Mouse (Mus musculus) liver, embryonic 11.5 days (tissue): ENCODE results near the gene Trmt10b. TPM values are rescaled to one million over a fixed set of nuclear protein-coding genes. Genes with fewer than 3 reads are reported as not detected.

Experiments used
- ATAC-seq: fragments of 200-750 bp; cut with Nextera tagmentation; replicated peaks from 2 replicates; pipeline ENCODE4 v1.8.0; 2017; ENCODE audit warnings: moderate number of reproducible peaks, mild to moderate bottlenecking, moderate TSS enrichment, moderate library complexity; ENCODE audit not compliant: low FRiP score
- DNase-seq: peaks from one replicate; pipeline ENCODE4 v3.0.0-alpha.2; 2017; ENCODE audit warnings: low spot score
- H3K27ac ChIP-seq: fragments of 300-500 bp; sonication (generic); 2 replicates; pipeline ENCODE4 v1.5.1; 2014; ENCODE audit warnings: mild to moderate bottlenecking, low read depth, low read length, control low read depth
- H3K27me3 ChIP-seq: fragments of 300-500 bp; sonication (generic); replicated peaks from 2 replicates; pipeline ENCODE4 v1.6.1; 2014; ENCODE audit warnings: low read length, mixed read lengths; ENCODE audit not compliant: control insufficient read depth, insufficient read depth
- H3K36me3 ChIP-seq: fragments of 300-500 bp; sonication (generic); 2 replicates; pipeline ENCODE4 v1.6.1; 2014; ENCODE audit warnings: mild to moderate bottlenecking, low read length, moderate library complexity, mixed read lengths; ENCODE audit not compliant: control insufficient read depth, insufficient read depth
- H3K4me1 ChIP-seq: fragments of 300-500 bp; sonication (generic); replicated peaks from 2 replicates; pipeline ENCODE4 v1.6.1; 2014; ENCODE audit warnings: low read length, mixed read lengths; ENCODE audit not compliant: control insufficient read depth, insufficient read depth
- H3K4me2 ChIP-seq: fragments of 300-500 bp; sonication (generic); 2 replicates; pipeline ENCODE4 v1.6.1; 2014; ENCODE audit warnings: mild to moderate bottlenecking, control low read depth, moderate library complexity
- H3K4me3 ChIP-seq: fragments of 300-500 bp; sonication (generic); 2 replicates; pipeline ENCODE4 v1.5.1; 2014; ENCODE audit warnings: low read depth, low read length, control low read depth
- H3K9ac ChIP-seq: fragments of 300-500 bp; sonication (generic); 2 replicates; pipeline ENCODE4 v1.6.1; 2014; ENCODE audit warnings: low read depth, low read length, control low read depth
- H3K9me3 ChIP-seq: fragments of 300-500 bp; sonication (generic); 2 replicates; pipeline ENCODE4 v1.6.1; 2016; ENCODE audit warnings: low read length, inconsistent platforms, mixed read lengths; ENCODE audit not compliant: control insufficient read depth
- WGBS: fragments of 180-500 bp; shearing (Covaris S2); extraction: QIAGEN DNeasy Blood & Tissue Kit; methylation state at CpG from one replicate; pipeline ENCODE4 v1.1.7; 2014; 5-methylcytosine and 5-hydroxymethylcytosine counted together
- polyA plus RNA-seq: library from polyadenylated mRNA; unstranded; fragments of >200 nt; fragmentation: Nextera tagmentation; extraction: Ambion mirVana; gene quantifications from 2 replicates; pipeline ENCODE4 v1.2.1, GENCODE M21; 2014

The Trmt10b gene
- polyA plus RNA-seq, 1 experiment from 2014 or later = 17.8 TPM

DNA sequence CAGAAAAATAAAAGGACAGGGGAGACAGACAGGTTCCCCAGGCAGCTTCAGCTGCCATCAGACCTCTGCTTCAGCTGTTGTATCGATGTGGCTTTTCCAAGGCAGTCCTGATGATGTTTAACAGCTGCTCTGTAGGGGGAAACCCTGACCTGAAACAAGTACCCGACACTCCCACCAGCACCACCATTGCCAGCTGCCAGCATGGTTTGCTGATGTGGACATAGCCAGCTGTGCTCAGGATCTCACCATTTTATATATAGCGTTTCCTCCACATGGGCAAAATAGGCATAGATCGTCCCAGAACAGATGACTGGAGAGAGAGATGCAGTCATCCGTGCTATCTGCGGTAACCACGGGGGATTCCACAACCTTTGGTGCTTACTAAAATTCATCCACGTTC lies 21.2 kb upstream of the Trmt10b start:
- Histone ChIP-seq H3K9me3 (no peaks in the 10 kb centered on the region), H3K9ac (no peak overlapping the region), H3K27me3 (no peaks in the 10 kb centered on the region), H3K4me1 (no peaks in the 10 kb centered on the region), H3K4me2 (no peak overlapping the region), H3K4me3 (no peak overlapping the region), H3K27ac (no peak overlapping the region), H3K36me3 (no peaks in the 10 kb centered on the region; the same call in 1 of the 2 replicates)
- WGBS = 85% methylated on average over 8 of the region's 8 CpGs
- DNase-seq = no peak
- no peak for ATAC-seq

DNA sequence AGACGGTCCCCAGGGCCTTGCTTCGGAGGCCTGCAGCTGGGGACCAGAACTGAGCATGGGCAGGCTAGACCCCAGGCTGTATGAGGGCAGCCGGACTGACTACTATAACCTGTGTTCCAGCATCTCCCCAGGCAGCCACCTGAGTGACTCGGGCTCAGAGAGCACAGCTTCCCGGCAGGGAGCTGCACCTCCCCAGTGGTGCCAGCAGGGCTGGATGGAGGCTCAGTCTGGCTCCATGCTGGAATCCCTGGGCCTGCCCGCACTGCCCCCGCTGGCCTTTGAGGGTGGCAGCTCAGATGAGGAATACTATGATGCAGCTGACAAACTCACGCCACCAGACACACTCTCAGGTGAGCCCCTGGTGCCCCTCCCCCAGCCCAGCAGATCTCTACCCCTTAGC lies 17.6 kb upstream of the Trmt10b start:
- no peak overlapping the region for H3K4me2 ChIP-seq
- H3K9me3 ChIP-seq = no peaks in the 10 kb centered on the region
- no peak overlapping the region for H3K27ac ChIP-seq
- no peaks in the 10 kb centered on the region; the same call in 1 of the 2 replicates for H3K36me3 ChIP-seq
- no peaks in the 10 kb centered on the region for H3K4me1 ChIP-seq
- DNase-seq (no peak), ATAC-seq (no peak)
- H3K4me3 ChIP-seq = no peak overlapping the region
- 59% methylated on average over 8 of the region's 8 CpGs for WGBS
- no peak overlapping the region for H3K9ac ChIP-seq
- H3K27me3 ChIP-seq = no peaks in the 10 kb centered on the region

DNA sequence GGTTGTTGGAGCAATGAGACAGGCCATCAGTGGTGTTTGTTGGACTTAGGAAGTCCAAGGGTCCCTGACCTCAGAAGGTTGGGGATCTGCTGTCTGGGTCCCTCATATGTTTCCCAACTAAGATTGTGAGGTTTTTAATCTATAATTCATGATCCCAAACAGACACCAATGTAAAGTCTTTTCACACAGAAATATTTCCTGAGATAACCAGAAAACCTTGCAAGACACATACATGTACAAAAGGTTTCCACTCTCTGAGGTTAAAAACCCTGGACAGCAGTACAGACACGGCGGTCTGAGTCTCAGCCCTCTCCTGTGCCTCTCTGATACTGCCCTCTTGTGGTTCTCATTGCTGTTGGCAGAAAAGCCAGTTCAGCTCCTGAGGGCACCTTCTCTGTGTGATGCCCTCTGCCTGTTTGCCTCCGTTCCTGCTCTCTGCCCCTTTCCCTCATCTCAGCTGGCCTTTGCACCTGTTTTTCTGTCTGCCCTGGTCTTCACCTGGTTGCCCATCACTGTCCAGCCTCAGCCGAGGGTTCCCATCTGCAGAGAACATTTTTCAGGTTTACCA lies 16.9 kb upstream of the Trmt10b start:
- no peak overlapping the region for H3K4me2 ChIP-seq
- H3K27me3 ChIP-seq = no peaks in the 10 kb centered on the region
- ATAC-seq = 0 out of 2 replicates have a peak, but pooled peaks have one; percentile 47
- WGBS = 16% methylated on average over 4 of the region's 4 CpGs
- no peaks in the 10 kb centered on the region for H3K9me3 ChIP-seq
- H3K9ac ChIP-seq = no peak overlapping the region
- no peaks in the 10 kb centered on the region; the same call in 1 of the 2 replicates for H3K36me3 ChIP-seq
- DNase-seq = no peak
- H3K27ac ChIP-seq = no peak overlapping the region
- no peaks in the 10 kb centered on the region for H3K4me1 ChIP-seq
- H3K4me3 ChIP-seq = no peak overlapping the region

DNA sequence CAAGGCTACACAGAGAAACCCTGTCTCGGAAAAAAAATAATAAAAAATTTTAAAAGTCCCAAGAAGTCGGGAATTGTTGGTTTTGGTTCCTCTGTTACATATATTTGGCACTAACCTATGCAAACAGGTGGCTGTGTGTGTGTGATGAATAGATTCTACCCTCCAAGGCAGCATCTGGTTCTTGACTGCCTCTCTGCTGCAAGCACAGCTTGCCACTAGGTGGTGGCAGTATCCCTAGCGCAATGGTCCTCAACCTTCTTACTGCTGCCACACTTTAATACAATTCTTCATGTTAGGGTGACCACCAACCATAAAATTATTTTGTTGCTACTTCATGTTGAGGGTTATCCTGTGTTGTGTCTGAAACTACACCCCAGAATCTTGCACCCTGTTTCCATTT lies 10.6 kb upstream of the Trmt10b start:
- 44% methylated on average over 3 of the region's 3 CpGs for WGBS
- H3K36me3 ChIP-seq = no peaks in the 10 kb centered on the region
- no peaks in the 10 kb centered on the region for H3K9me3 ChIP-seq

DNA sequence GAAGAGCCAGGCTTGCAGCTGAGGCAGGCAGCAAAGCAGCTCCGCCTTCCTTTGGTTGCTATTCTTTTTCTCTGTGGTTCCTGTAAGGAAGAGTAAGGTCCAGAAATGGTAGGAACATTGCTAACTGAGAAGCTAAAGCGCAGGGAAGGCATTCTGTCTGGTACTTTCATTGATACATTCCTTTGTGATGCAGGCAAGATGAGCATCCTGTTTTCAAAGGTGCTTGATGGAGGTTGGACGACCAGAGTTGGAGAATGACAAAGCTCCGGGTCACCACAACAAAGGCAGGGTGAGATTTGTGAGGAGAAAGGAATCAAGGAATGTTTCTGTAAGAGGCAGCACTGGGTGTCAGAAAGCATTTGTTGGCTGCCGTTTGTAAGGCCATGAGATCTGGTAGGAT lies 9.0 kb upstream of the Trmt10b start:
- H3K9me3 ChIP-seq = no peaks in the 10 kb centered on the region
- no peak overlapping the region for H3K4me2 ChIP-seq
- WGBS = 66% methylated on average over 5 of the region's 5 CpGs
- H3K36me3 ChIP-seq = no peaks in the 10 kb centered on the region
- no peak for DNase-seq
- H3K9ac ChIP-seq = no peak overlapping the region
- no peak for ATAC-seq
- H3K27me3 ChIP-seq = no peaks in the 10 kb centered on the region
- H3K27ac ChIP-seq = no peak overlapping the region
- no peaks in the 10 kb centered on the region for H3K4me1 ChIP-seq
- no peak overlapping the region for H3K4me3 ChIP-seq

More for the DNA sequence above, 10.6 kb upstream of the Trmt10b start:
- H3K27me3 ChIP-seq = no peaks in the 10 kb centered on the region
- no peaks in the 10 kb centered on the region for H3K4me1 ChIP-seq
- no peak for ATAC-seq
- no peak overlapping the region for H3K27ac ChIP-seq
- no peak for DNase-seq
- H3K4me2 ChIP-seq = no peak overlapping the region
- no peak overlapping the region for H3K9ac ChIP-seq
- H3K4me3 ChIP-seq = no peak overlapping the region

DNA sequence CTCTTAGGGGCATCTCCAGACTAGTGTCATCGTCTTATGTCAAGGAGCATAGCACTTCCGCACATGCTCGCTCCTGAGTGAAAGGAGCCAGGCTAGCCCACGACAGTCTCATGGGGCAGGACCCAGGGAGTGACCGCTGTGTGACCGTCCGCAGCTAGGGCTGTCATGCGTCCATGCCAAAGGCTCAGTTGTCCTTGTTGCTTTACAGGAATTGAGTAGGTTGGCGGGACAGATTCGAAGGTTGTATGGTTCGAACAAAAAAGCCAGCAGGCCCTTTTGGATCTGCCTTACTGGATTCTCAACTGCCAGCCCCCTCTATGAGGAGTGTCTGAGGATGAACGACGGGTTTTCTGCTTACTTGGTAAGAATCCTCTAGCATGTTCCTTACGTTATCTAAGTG lies 8.6 kb downstream of the Trmt10b start:
- H3K9me3 ChIP-seq = no peaks in the 10 kb centered on the region
- H3K4me1 ChIP-seq = no peaks in the 10 kb centered on the region
- H3K27ac ChIP-seq = no peak overlapping the region
- H3K9ac ChIP-seq = no peak overlapping the region
- DNase-seq (no peak), ATAC-seq (no peak)
- no peak overlapping the region for H3K4me3 ChIP-seq
- H3K36me3 ChIP-seq = peaks cover 25% of the 10 kb centered on the region
- 94% methylated on average over 14 of the region's 14 CpGs for WGBS
- no peaks in the 10 kb centered on the region for H3K27me3 ChIP-seq
- H3K4me2 ChIP-seq = no peak overlapping the region

DNA sequence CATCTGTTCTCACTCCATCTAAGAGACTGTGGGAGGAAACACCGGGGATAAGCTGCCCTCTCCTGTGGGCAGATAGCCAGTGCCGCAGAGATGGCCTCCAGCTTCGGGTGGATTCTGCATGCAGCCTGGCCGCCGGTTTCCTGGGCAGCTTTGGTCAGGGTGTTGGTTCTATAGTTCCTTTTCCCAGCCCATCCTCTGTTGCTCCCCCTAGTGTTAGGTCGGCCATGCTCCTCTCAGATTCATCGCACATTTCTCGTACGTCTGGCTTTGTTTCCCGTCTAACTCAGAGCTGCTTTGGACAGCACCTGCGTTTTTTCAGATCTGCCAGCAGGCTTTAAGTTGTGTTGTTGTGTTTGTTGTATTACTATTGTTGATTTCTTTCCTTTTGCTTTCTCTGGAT lies 11.1 kb downstream of the Trmt10b start:
- DNase-seq (no peak), ATAC-seq (no peak)
- Histone ChIP-seq H3K27ac (no peak overlapping the region), H3K4me1 (no peaks in the 10 kb centered on the region), H3K4me3 (no peak overlapping the region), H3K36me3 (peaks cover 18% of the 10 kb centered on the region), H3K27me3 (no peaks in the 10 kb centered on the region), H3K4me2 (no peak overlapping the region), H3K9me3 (no peaks in the 10 kb centered on the region), H3K9ac (no peak overlapping the region)
- 40% methylated on average over 11 of the region's 11 CpGs for WGBS

DNA sequence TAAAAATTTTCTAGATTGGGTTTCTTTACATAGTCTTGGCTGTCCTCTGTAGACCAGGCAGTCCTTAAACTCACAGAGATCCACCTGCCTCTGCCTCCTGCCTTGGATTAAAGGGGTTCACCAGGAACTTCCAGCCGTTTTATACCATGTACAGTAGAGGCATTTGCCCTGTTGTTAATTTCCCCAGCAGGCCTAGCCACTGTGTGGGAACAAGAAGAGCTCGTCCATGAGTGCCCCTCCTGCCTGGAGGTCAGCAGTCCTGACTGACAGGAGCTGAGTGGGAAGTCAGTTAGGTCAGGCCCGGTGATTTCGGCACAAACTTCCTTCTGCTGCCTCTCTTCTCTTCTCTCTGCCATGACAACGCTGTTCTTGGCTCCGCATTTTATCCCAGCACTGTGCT lies 11.7 kb downstream of the Trmt10b start:
- Histone ChIP-seq H3K27me3 (no peaks in the 10 kb centered on the region), H3K27ac (no peak overlapping the region), H3K36me3 (peaks cover 18% of the 10 kb centered on the region), H3K4me3 (no peak overlapping the region), H3K4me1 (no peaks in the 10 kb centered on the region), H3K9ac (no peak overlapping the region), H3K9me3 (no peaks in the 10 kb centered on the region), H3K4me2 (no peak overlapping the region)
- 75% methylated on average over 6 of the region's 6 CpGs for WGBS
- no peak for DNase-seq
- ATAC-seq = no peak

DNA sequence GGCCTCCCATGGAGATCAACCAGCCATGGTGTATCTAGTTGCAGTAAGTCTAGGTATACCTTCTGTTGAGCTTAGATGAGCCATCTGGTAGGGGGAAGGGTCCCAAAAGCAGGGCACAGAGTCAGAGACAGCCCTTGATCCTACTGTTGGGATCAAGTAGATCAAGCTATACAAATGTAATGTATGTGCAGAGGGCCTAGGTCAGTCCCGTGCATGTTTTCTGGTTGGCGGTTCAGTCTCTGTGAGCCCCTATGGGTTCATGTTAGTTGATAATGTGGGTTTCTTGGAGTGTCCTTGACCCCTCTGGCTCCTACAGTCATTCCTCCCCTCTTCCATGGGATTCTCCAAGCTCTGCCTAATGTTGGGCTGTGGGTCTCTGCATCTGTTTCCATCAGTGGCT lies 14.1 kb downstream of the Trmt10b start:
- 96% methylated on average over 2 of the region's 2 CpGs for WGBS
- Histone ChIP-seq H3K4me2 (no peak overlapping the region), H3K4me3 (no peak overlapping the region), H3K9me3 (no peaks in the 10 kb centered on the region), H3K9ac (no peak overlapping the region), H3K27ac (no peak overlapping the region), H3K27me3 (no peaks in the 10 kb centered on the region), H3K4me1 (no peaks in the 10 kb centered on the region), H3K36me3 (peaks cover 14% of the 10 kb centered on the region)
- ATAC-seq = no peak
- DNase-seq = no peak
